Mouse (Mus musculus): Measurements from ENCODE around the gene Derl2. TPM values are rescaled to one million over a fixed set of nuclear protein-coding genes. Genes with fewer than 3 reads are reported as not detected.

Gene Derl2
- 33.0 and 33.5 TPM in 2 replicates for polyA plus RNA-seq (2016; fragmentation: Nextera tagmentation; extraction: Ambion mirVana)

GRCm38 (mm10) chr11:71019201-71020068, at the start of gene Derl2, which contains the start of gene Mis12:
Gene Derl2 (minus strand): TSS chr11:71019841.
Gene Mis12 (plus strand): TSS chr11:71019611.
- H3K36me3 ChIP-seq: peaks cover 46% of the 10 kb centered on the region
- no peaks in the 10 kb centered on the region for H3K9me3 ChIP-seq
- DNase-seq (ENCODE audit: low spot score): peak; percentile 98
- H3K4me1 ChIP-seq (replicated peaks): peaks cover 37% of the 10 kb centered on the region
- H3K4me3 ChIP-seq: peak within 1 kb of the TSS; percentile 82
- under 1% methylated on average over 71 of the region's 71 CpGs for WGBS
- H3K27ac ChIP-seq: peak within 1 kb of the TSS; percentile 95
- H3K27me3 ChIP-seq (ENCODE audit: insufficient read depth, poor library complexity, severe bottlenecking): no peaks in the 10 kb centered on the region

DNA sequence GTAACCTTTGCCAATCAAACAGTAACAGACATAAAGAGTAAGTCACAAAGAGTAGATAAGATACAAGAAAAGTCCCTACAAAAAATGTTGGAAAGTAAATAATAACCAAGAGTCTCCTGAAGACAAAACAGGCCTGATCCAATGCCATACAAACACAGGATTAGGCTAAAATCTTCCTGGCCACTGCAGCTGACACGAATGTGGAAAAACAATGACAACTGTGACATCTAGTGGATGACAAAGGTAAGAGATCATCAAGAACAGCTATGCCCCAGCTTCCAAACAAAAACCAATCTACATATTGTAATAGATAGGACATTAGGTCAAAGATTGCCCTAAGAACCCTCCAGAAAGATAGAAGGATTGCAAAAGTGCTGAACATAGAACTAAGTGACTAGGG, 32.9 kb upstream of the Derl2 start:
- H3K4me3 ChIP-seq: no peak overlapping the region
- 2% methylated on average over 1 of the region's 1 CpGs for WGBS
- DNase-seq (ENCODE audit: low spot score): no peak
- H3K9me3 ChIP-seq: no peaks in the 10 kb centered on the region
- H3K36me3 ChIP-seq: no peaks in the 10 kb centered on the region
- H3K27ac ChIP-seq: no peak overlapping the region
- H3K4me1 ChIP-seq (replicated peaks): no peaks in the 10 kb centered on the region
- no peaks in the 10 kb centered on the region for H3K27me3 ChIP-seq (ENCODE audit: insufficient read depth, poor library complexity, severe bottlenecking)

DNA sequence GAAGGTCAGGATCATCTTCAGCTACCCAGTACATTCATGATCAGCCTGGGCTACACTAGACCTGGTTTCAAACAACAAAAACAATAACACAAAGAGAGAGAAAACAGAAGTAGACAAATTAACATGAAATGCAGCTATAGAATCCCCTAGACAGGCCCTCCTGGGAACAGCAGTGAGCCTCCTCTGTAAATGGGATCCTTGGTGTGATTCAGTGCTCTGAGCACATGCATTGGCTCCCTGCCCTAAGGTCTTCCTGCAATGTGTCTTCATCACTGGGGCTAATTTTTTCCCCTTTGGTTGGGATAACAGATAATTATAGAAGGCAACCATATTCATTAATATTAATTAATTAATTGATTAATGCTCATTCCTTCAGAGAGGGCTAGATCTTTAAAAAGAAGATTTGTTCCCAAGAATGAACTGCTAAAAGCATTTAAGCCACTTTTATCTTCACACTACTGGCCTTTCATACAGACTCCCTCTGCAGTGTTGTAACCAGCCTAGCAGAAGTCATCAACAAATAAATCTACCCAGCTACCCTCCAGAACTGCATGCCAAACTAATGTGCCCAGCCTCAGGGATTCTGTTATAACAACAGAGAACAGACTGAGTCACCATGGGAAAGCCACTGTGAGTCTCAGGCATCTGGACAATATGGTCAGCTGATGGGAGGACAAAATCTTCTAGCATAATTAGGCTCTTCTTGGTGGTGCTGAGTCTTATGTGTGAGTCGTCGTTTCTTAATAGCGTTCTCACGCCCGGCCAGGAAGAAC, 20.1 kb upstream of the Derl2 start:
- Histone ChIP-seq H3K9me3 (no peaks in the 10 kb centered on the region), H3K36me3 (no peaks in the 10 kb centered on the region), H3K4me3 (no peak overlapping the region), H3K27me3 (ENCODE audit: insufficient read depth, poor library complexity, severe bottlenecking) (no peaks in the 10 kb centered on the region), H3K4me1 (replicated peaks) (no peaks in the 10 kb centered on the region; the same call in 1 of the 2 replicates), H3K27ac (no peak overlapping the region)
- WGBS: 97% methylated on average over 5 of the region's 5 CpGs
- DNase-seq (ENCODE audit: low spot score): no peak

- Histone ChIP-seq H3K4me3 (peak within 1 kb of the TSS; percentile 72), H3K9me3 (no peaks in the 10 kb centered on the region), H3K36me3 (peaks cover 22% of the 10 kb centered on the region), H3K27me3 (ENCODE audit: insufficient read depth, poor library complexity, severe bottlenecking) (no peaks in the 10 kb centered on the region), H3K27ac (peak within 1 kb of the TSS; percentile 95), H3K4me1 (replicated peaks) (peaks cover 36% of the 10 kb centered on the region)
- WGBS: under 1% methylated on average over 30 of the region's 31 CpGs
- DNase-seq (ENCODE audit: low spot score): peak; percentile 90
Measured at GRCm38 (mm10) chr11:71033163-71033761, 13.6 kb upstream of the Derl2 start, which contains the start of gene 6330403K07Rik. Gene 6330403K07Rik (minus strand): TSS chr11:71033513.

DNA sequence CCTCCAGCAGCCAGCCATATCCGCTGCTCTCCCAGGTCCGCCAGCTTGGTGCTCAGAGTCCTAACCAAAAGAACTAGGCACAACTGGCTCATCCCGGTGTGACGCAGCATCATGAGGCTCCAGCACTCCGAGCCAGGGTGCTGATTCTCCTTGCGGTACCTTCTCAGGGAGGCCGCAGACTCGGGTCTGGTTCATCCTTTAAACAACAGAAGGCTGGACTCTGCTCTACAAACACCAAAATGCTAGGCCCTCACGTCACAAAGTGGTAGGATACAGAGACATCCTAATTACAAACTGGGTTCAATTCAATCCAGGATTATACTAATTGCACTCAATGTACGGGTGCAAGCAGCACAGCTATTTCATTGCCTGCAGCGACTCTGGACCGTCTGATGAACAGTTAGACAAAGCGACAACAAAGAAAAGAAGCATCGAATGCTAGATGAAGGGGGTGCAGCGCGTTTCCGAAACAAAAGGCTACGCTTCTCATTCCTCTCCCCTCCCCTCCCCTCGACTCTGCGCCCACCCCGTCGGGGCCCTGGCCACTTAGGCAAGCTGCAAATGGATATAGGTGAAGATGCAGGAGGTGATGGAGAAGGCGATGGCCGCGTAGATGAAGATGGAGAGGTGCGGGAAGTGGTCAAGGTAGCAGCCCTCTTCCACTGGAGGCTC, 13.0 kb upstream of the Derl2 start:
- peaks cover 36% of the 10 kb centered on the region for H3K4me1 ChIP-seq (replicated peaks)
- peak; percentile 62 for DNase-seq (ENCODE audit: low spot score)
- peak overlapping the region; percentile 72 for H3K4me3 ChIP-seq
- WGBS: 7% methylated on average over 26 of the region's 26 CpGs
- no peaks in the 10 kb centered on the region for H3K9me3 ChIP-seq
- H3K27ac ChIP-seq: peak overlapping the region; percentile 95
- H3K27me3 ChIP-seq (ENCODE audit: insufficient read depth, poor library complexity, severe bottlenecking): no peaks in the 10 kb centered on the region
- peaks cover 28% of the 10 kb centered on the region for H3K36me3 ChIP-seq

DNA sequence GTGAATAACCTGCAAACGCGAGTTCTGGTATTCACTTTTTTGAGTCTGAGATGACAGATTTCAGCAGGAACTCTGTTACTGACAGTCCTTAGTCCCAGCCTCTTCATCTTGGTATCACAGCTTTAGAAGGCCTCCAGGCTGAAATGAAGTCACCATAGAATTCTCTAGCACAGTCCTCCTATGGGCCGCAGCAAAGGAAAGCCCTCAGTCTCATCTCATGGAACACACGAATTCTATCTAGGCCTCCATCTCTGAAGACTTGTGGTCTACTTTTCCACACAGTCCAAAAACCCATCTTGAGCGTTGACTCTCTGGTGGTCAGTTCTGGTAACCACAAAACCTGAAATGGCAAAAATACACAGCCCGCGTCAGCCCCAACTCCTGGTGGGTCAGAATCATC, 12.4 kb upstream of the Derl2 start:
- Histone ChIP-seq H3K27ac (peak overlapping the region; percentile 95), H3K4me1 (replicated peaks) (peaks cover 36% of the 10 kb centered on the region), H3K36me3 (peaks cover 34% of the 10 kb centered on the region), H3K4me3 (peak overlapping the region; percentile 72), H3K27me3 (ENCODE audit: insufficient read depth, poor library complexity, severe bottlenecking) (no peaks in the 10 kb centered on the region), H3K9me3 (no peaks in the 10 kb centered on the region)
- DNase-seq (ENCODE audit: low spot score): no peak
- 70% methylated on average over 7 of the region's 7 CpGs for WGBS

- 74% methylated on average over 3 of the region's 3 CpGs for WGBS
- no peaks in the 10 kb centered on the region for H3K27me3 ChIP-seq (ENCODE audit: insufficient read depth, poor library complexity, severe bottlenecking)
- H3K4me1 ChIP-seq (replicated peaks): peaks cover 36% of the 10 kb centered on the region
- no peak overlapping the region for H3K27ac ChIP-seq
- no peak overlapping the region for H3K4me3 ChIP-seq
- H3K9me3 ChIP-seq: no peaks in the 10 kb centered on the region
- peaks cover 59% of the 10 kb centered on the region for H3K36me3 ChIP-seq
- no peak for DNase-seq (ENCODE audit: low spot score)
Measured at GRCm38 (mm10) chr11:71029403-71030118, 9.9 kb upstream of the Derl2 start.

DNA sequence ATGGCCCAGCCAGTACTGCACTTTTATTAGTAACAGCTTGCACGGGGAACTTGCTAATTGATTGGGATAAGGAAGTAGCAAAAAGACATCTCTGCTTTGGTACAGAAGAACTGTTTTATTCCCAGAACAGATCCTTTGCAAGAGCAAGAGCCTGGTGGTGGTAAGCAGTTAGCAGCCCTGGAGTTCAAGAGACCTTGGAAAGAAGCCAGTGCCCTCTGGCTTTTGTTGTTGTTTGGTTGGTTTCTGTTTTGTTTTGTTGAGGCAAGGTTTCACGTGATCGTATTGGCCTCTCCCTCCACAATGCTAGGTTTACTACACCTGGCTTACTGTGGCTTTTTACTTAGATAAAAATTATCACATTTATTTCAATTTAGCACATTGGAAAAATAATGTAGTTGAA, 8.6 kb upstream of the Derl2 start:
- H3K27me3 ChIP-seq (ENCODE audit: insufficient read depth, poor library complexity, severe bottlenecking): no peaks in the 10 kb centered on the region
- peaks cover 71% of the 10 kb centered on the region for H3K36me3 ChIP-seq
- DNase-seq (ENCODE audit: low spot score): no peak
- no peak overlapping the region for H3K27ac ChIP-seq
- 91% methylated on average over 3 of the region's 3 CpGs for WGBS
- no peaks in the 10 kb centered on the region for H3K9me3 ChIP-seq
- H3K4me3 ChIP-seq: no peak overlapping the region
- peaks cover 28% of the 10 kb centered on the region for H3K4me1 ChIP-seq (replicated peaks)

GRCm38 (mm10) chr11:71018416-71019200, 1.0 kb downstream of the Derl2 start:
- Histone ChIP-seq H3K27me3 (ENCODE audit: insufficient read depth, poor library complexity, severe bottlenecking) (no peaks in the 10 kb centered on the region), H3K36me3 (peaks cover 46% of the 10 kb centered on the region), H3K4me1 (replicated peaks) (peaks cover 37% of the 10 kb centered on the region), H3K27ac (peak overlapping the region; percentile 95), H3K9me3 (no peaks in the 10 kb centered on the region), H3K4me3 (peak overlapping the region; percentile 82)
- DNase-seq (ENCODE audit: low spot score): no peak
- 7% methylated on average over 28 of the region's 28 CpGs for WGBS

GRCm38 (mm10) chr11:71017051-71017450, 2.6 kb downstream of the Derl2 start:
- Histone ChIP-seq H3K4me1 (replicated peaks) (peaks cover 37% of the 10 kb centered on the region), H3K4me3 (no peak overlapping the region), H3K9me3 (no peaks in the 10 kb centered on the region), H3K36me3 (peaks cover 46% of the 10 kb centered on the region), H3K27ac (no peak overlapping the region), H3K27me3 (ENCODE audit: insufficient read depth, poor library complexity, severe bottlenecking) (no peaks in the 10 kb centered on the region)
- no peak for DNase-seq (ENCODE audit: low spot score)
- 90% methylated on average over 1 of the region's 1 CpGs for WGBS

DNA sequence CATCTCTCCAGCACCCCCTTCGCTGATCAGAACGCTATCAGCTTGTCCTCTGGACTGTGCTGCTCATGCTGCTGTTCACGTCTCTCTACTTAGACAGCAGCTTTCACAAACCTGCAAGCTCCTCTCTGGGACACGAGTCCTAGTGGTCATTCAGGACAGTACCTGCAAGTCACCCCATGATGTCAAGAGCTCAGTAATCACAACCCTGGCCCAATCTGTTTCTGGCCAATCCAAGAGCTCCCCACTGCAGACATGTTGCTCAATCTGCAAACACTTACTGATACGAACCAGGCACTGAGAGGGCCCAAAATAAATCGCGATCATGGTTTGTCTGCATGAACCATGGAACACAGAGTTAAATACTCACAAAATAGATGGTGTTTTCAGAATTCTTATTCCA, 6.9 kb downstream of the Derl2 start:
- no peaks in the 10 kb centered on the region for H3K27me3 ChIP-seq (ENCODE audit: insufficient read depth, poor library complexity, severe bottlenecking)
- no peaks in the 10 kb centered on the region for H3K9me3 ChIP-seq
- H3K4me1 ChIP-seq (replicated peaks): peaks cover 14% of the 10 kb centered on the region
- no peak for DNase-seq (ENCODE audit: low spot score)
- 95% methylated on average over 7 of the region's 7 CpGs for WGBS
- H3K36me3 ChIP-seq: peaks cover 69% of the 10 kb centered on the region
- no peak overlapping the region for H3K27ac ChIP-seq
- no peak overlapping the region for H3K4me3 ChIP-seq
